Mouse (Mus musculus): ENCODE measurements around the gene Gm28230. TPM values are rescaled to one million over a fixed set of nuclear protein-coding genes. Genes with fewer than 3 reads are reported as not detected.

Gm28230 gene
- polyA plus RNA-seq, 1 experiment from 2014 or later, result not detected

- H3K36me3 ChIP-seq (ENCODE audit: control insufficient read depth, insufficient read depth), result no peaks in the 10 kb centered on the region
- no peak overlapping the region for H3K4me3 ChIP-seq (replicated peaks; ENCODE audit: low read length)
- H3K27me3 ChIP-seq (replicated peaks; ENCODE audit: control insufficient read depth, insufficient read depth, low read length), result peaks cover 82% of the 10 kb centered on the region
- peaks cover 4% of the 10 kb centered on the region; the same call in 1 of the 2 replicates for H3K4me1 ChIP-seq (replicated peaks; ENCODE audit: control insufficient read depth, insufficient read depth, low read length)
- H3K9ac ChIP-seq (replicated peaks; ENCODE audit: low read depth, low read length), result no peak overlapping the region
- no peak overlapping the region for H3K4me2 ChIP-seq (ENCODE audit: low read length)
- ATAC-seq, result no peak
- no peaks in the 10 kb centered on the region for H3K9me3 ChIP-seq (ENCODE audit: control insufficient read depth, low read length)
- H3K27ac ChIP-seq (ENCODE audit: low read length), result no peak overlapping the region
- WGBS, result under 1% methylated on average over 42 of the region's 42 CpGs
These were observed 9.5 kb downstream of the Gm28230 start for GRCm38 (mm10) chr2:74735851-74736687.

- Histone ChIP-seq H3K27me3 (replicated peaks; ENCODE audit: control insufficient read depth, insufficient read depth, low read length) (peaks cover 82% of the 10 kb centered on the region), H3K4me2 (ENCODE audit: low read length) (no peak overlapping the region), H3K4me3 (replicated peaks; ENCODE audit: low read length) (no peak overlapping the region), H3K9me3 (ENCODE audit: control insufficient read depth, low read length) (no peaks in the 10 kb centered on the region), H3K4me1 (replicated peaks; ENCODE audit: control insufficient read depth, insufficient read depth, low read length) (peaks cover 4% of the 10 kb centered on the region; the same call in 1 of the 2 replicates), H3K27ac (ENCODE audit: low read length) (no peak overlapping the region), H3K36me3 (ENCODE audit: control insufficient read depth, insufficient read depth) (no peaks in the 10 kb centered on the region), H3K9ac (replicated peaks; ENCODE audit: low read depth, low read length) (no peak overlapping the region)
- WGBS, result 2% methylated on average over 15 of the region's 15 CpGs
- ATAC-seq, result no peak
These were observed 10.4 kb downstream of the Gm28230 start for GRCm38 (mm10) chr2:74736688-74737577.

- peaks cover 81% of the 10 kb centered on the region for H3K27me3 ChIP-seq (replicated peaks; ENCODE audit: control insufficient read depth, insufficient read depth, low read length)
- no peaks in the 10 kb centered on the region for H3K36me3 ChIP-seq (ENCODE audit: control insufficient read depth, insufficient read depth)
- H3K9me3 ChIP-seq (ENCODE audit: control insufficient read depth, low read length), result no peaks in the 10 kb centered on the region
- H3K9ac ChIP-seq (replicated peaks; ENCODE audit: low read depth, low read length), result no peak overlapping the region
- ATAC-seq, result no peak
- 2% methylated on average over 7 of the region's 7 CpGs for WGBS
- H3K4me2 ChIP-seq (ENCODE audit: low read length), result no peak overlapping the region
- no peak overlapping the region for H3K27ac ChIP-seq (ENCODE audit: low read length)
- no peak overlapping the region for H3K4me3 ChIP-seq (replicated peaks; ENCODE audit: low read length)
- H3K4me1 ChIP-seq (replicated peaks; ENCODE audit: control insufficient read depth, insufficient read depth, low read length), result peaks cover 4% of the 10 kb centered on the region; the same call in 1 of the 2 replicates
These were observed 11.1 kb downstream of the Gm28230 start for GRCm38 (mm10) chr2:74737578-74738070.

DNA sequence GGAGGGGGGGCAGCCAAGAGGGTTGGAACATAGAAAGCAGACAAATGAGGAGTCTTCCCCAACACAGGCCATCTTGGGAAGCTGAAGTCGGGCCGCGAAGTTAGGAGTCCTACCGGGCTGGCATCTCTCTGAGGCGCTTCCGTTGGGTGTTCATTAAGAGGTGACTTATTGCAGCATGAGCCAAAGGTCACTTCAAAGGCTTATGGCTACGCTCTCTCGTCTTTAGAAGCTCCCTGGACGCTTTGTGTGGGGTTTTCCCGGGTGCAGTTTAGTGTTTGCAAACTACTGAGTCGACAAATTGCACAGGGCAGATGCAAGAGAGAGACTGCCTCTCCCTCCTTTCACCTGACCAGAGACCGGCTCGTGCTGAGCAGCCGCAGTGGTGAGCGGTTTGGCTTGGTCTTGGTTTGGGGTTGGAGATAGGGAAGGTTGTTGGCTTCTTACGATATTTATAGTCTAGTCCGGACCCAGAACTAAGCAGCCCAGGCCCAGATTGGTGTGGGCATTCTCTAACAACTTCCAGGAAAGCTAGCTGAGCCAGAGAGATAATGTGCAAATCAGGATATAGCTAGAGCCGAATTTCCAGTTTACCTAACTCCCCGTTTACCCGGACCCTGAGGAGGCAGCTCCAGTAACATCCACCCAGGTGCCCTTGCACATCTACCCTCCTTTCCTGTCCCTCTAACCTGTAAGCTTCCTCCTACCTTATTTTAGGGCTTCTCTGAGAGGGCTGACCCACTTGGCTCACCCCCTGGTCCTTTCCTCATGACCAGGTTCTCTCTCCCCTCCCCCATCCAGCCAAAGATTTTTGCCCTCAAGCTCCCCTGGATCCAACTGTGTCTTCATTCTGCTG, 12.3 kb downstream of the Gm28230 start:
- peaks cover 4% of the 10 kb centered on the region; the same call in 1 of the 2 replicates for H3K4me1 ChIP-seq (replicated peaks; ENCODE audit: control insufficient read depth, insufficient read depth, low read length)
- ATAC-seq, result no peak
- no peak overlapping the region for H3K4me2 ChIP-seq (ENCODE audit: low read length)
- H3K27ac ChIP-seq (ENCODE audit: low read length), result no peak overlapping the region
- H3K9me3 ChIP-seq (ENCODE audit: control insufficient read depth, low read length), result no peaks in the 10 kb centered on the region; the same call in 1 of the 2 replicates
- under 1% methylated on average over 20 of the region's 20 CpGs for WGBS
- no peak overlapping the region for H3K4me3 ChIP-seq (replicated peaks; ENCODE audit: low read length)
- peaks cover 87% of the 10 kb centered on the region for H3K27me3 ChIP-seq (replicated peaks; ENCODE audit: control insufficient read depth, insufficient read depth, low read length)
- no peak overlapping the region for H3K9ac ChIP-seq (replicated peaks; ENCODE audit: low read depth, low read length)
- no peaks in the 10 kb centered on the region for H3K36me3 ChIP-seq (ENCODE audit: control insufficient read depth, insufficient read depth)

- H3K9ac ChIP-seq (replicated peaks; ENCODE audit: low read depth, low read length), result no peak overlapping the region
- H3K4me2 ChIP-seq (ENCODE audit: low read length), result no peak overlapping the region
- no peaks in the 10 kb centered on the region for H3K36me3 ChIP-seq (ENCODE audit: control insufficient read depth, insufficient read depth)
- no peak overlapping the region for H3K27ac ChIP-seq (ENCODE audit: low read length)
- no peak overlapping the region for H3K4me3 ChIP-seq (replicated peaks; ENCODE audit: low read length)
- peaks cover 2% of the 10 kb centered on the region; the same call in 1 of the 2 replicates for H3K9me3 ChIP-seq (ENCODE audit: control insufficient read depth, low read length)
- 2% methylated on average over 2 of the region's 2 CpGs for WGBS
- H3K4me1 ChIP-seq (replicated peaks; ENCODE audit: control insufficient read depth, insufficient read depth, low read length), result peaks cover 4% of the 10 kb centered on the region; the same call in 1 of the 2 replicates
- H3K27me3 ChIP-seq (replicated peaks; ENCODE audit: control insufficient read depth, insufficient read depth, low read length), result peaks cover 90% of the 10 kb centered on the region
- ATAC-seq, result no peak
These were observed 12.9 kb downstream of the Gm28230 start for GRCm38 (mm10) chr2:74739476-74739800.

DNA sequence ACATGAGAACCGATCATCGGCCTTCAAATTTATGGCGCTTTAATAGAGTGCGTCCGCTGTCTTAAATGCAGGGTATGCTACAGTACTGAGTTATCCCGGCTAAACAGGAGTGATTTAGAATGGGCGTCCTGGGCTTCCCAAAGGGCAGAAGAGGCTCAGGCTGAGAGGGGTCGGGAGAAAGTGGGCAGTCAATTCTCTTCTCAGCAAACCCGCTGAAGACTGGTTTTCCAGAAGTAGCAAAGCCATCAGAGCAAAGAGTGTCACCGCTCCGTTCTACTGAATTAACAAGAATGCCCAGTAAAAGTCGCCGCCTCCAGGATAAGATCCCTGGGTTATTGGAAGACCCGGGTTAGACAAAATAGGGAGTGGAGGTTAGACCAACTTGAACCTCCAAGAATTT, 13.3 kb downstream of the Gm28230 start:
- peaks cover 90% of the 10 kb centered on the region for H3K27me3 ChIP-seq (replicated peaks; ENCODE audit: control insufficient read depth, insufficient read depth, low read length)
- H3K4me3 ChIP-seq (replicated peaks; ENCODE audit: low read length), result no peak overlapping the region
- peaks cover 4% of the 10 kb centered on the region; the same call in 1 of the 2 replicates for H3K4me1 ChIP-seq (replicated peaks; ENCODE audit: control insufficient read depth, insufficient read depth, low read length)
- no peaks in the 10 kb centered on the region for H3K36me3 ChIP-seq (ENCODE audit: control insufficient read depth, insufficient read depth)
- no peak for ATAC-seq
- 3% methylated on average over 14 of the region's 14 CpGs for WGBS
- no peak overlapping the region for H3K27ac ChIP-seq (ENCODE audit: low read length)
- H3K9me3 ChIP-seq (ENCODE audit: control insufficient read depth, low read length), result peaks cover 2% of the 10 kb centered on the region; the same call in 1 of the 2 replicates
- no peak overlapping the region for H3K4me2 ChIP-seq (ENCODE audit: low read length)
- no peak overlapping the region for H3K9ac ChIP-seq (replicated peaks; ENCODE audit: low read depth, low read length)

DNA sequence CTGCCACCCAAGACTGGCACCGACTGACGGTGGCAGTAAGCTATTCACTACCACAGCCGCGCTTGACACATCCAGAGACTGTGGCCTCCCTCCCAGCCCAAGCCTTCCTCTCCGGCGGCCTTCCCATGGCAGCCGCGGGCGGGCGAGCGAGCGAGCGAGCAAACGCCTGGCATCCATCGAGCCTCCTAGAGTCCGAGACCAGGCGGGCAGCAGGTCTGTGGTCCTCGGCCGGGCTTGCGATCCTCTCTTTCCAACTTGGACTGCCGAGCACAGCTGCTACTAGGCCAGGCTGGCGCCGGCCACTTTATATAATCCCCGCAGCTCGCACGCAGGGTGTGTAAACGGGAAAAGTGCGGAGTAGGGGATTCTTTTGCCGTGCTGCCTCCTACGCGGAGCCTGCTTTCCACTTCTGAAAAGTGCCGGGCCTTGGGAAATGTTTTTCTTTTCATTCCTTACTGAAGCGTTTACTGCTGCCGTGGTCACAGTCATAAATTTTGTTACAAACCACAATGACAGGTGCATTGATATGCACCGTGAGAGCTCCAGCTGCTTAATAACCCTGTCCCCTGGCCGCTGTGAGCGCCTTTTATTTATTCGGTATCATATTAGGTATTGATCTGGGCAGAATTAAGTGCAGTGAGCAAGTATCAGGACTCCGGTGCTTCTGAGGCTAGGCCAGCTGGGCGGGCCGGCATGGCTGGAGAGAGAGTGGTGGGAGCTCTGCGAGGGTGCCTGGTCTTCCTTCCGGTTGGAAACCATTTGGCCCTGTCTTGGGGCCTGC, 14.0 kb downstream of the Gm28230 start:
- Histone ChIP-seq H3K9me3 (ENCODE audit: control insufficient read depth, low read length) (peaks cover 2% of the 10 kb centered on the region; the same call in 1 of the 2 replicates), H3K36me3 (ENCODE audit: control insufficient read depth, insufficient read depth) (no peaks in the 10 kb centered on the region), H3K9ac (replicated peaks; ENCODE audit: low read depth, low read length) (no peak overlapping the region), H3K27me3 (replicated peaks; ENCODE audit: control insufficient read depth, insufficient read depth, low read length) (peaks cover 90% of the 10 kb centered on the region), H3K4me2 (ENCODE audit: low read length) (no peak overlapping the region), H3K4me1 (replicated peaks; ENCODE audit: control insufficient read depth, insufficient read depth, low read length) (peaks cover 4% of the 10 kb centered on the region; the same call in 1 of the 2 replicates), H3K4me3 (replicated peaks; ENCODE audit: low read length) (no peak overlapping the region), H3K27ac (ENCODE audit: low read length) (no peak overlapping the region)
- WGBS, result 1% methylated on average over 43 of the region's 43 CpGs
- no peak for ATAC-seq

GRCm38 (mm10) chr2:74741252-74741978, 14.9 kb downstream of the Gm28230 start:
- H3K4me1 ChIP-seq (replicated peaks; ENCODE audit: control insufficient read depth, insufficient read depth, low read length), result no peaks in the 10 kb centered on the region
- ATAC-seq, result no peak
- no peak overlapping the region for H3K27ac ChIP-seq (ENCODE audit: low read length)
- no peak overlapping the region for H3K4me2 ChIP-seq (ENCODE audit: low read length)
- WGBS, result 27% methylated on average over 2 of the region's 3 CpGs
- H3K9ac ChIP-seq (replicated peaks; ENCODE audit: low read depth, low read length), result no peak overlapping the region
- no peaks in the 10 kb centered on the region for H3K36me3 ChIP-seq (ENCODE audit: control insufficient read depth, insufficient read depth)
- H3K27me3 ChIP-seq (replicated peaks; ENCODE audit: control insufficient read depth, insufficient read depth, low read length), result peaks cover 91% of the 10 kb centered on the region
- H3K4me3 ChIP-seq (replicated peaks; ENCODE audit: low read length), result no peak overlapping the region
- peaks cover 2% of the 10 kb centered on the region; the same call in 1 of the 2 replicates for H3K9me3 ChIP-seq (ENCODE audit: control insufficient read depth, low read length)

Data from forebrain, embryonic 16.5 days (tissue).